In the genomic region with DNA sequence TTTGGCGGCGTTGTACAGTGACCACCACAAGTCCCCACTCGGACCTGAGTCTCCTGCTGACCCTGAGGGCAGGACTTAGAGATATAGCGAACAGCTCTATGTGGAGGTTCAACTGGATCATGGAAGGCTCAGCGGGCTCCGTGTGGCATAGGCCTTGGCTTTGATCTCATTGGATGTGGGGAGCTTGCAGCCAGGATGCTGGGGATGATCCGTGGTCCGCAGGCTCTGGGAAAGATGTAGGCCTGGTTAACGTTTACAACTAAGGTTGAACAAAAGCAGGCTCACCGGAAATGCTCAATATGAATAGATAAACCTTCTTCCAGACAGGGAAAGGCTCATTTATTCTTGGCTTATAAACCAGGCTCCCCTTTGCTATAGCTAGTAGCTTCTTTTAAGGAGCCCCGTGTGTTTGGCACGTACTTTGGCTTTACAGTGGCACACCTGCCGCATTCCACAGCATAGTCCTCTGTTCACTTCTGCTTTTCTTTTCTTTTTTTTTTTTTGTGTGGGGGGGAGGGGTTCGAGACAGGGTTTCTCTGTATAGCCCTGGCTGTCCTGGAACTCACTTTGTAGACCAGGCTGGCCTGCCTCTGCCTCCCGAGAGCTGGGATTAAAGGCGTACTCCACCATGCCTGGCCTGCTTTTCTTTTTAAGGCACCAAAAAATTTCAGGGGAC, we compare ENCODE assay signal across 1 mouse cellular context.
TF ChIP-seq lines count a peak whose summit lies in the region.

No protein-coding gene starts in this region.

TF ChIP-seq in CH12.LX, 34 proteins besides CTCF, POLR2A, EP300 and RAD21 (continued from another document):
- TF ChIP-seq NELFE (IDR thresholded peaks at IDR 0.05; ENCODE audit: low read depth, low read length), result no peak
